Mouse (Mus musculus) lung, postnatal 0 days (tissue): ENCODE measurements around the gene Fam122c. TPM values are rescaled to one million over a fixed set of nuclear protein-coding genes. Genes with fewer than 3 reads are reported as not detected.

ENCODE experiments used
- ATAC-seq: fragments of 200-750 bp; cut with Nextera tagmentation; 2 replicates; pipeline ENCODE4 v1.8.0; 2017; ENCODE audit warnings: moderate library complexity
- DNase-seq: peaks from one replicate; pipeline ENCODE4 v3.0.0-alpha.2; 2016; ENCODE audit warnings: low spot score
- H3K27ac ChIP-seq: fragments of 300-500 bp; sonication (generic); 2 replicates; pipeline ENCODE4 v1.5.1; 2014; ENCODE audit warnings: antibody characterized with exemption, mild to moderate bottlenecking, low read length, mixed read lengths
- H3K27me3 ChIP-seq: fragments of 300-500 bp; sonication (generic); replicated peaks from 2 replicates; pipeline ENCODE4 v1.6.1; 2014; ENCODE audit warnings: low read length, mixed read lengths; ENCODE audit not compliant: insufficient read depth
- H3K36me3 ChIP-seq: fragments of 300-500 bp; sonication (generic); 2 replicates; pipeline ENCODE4 v1.6.1; 2014; ENCODE audit warnings: low read length, mixed read lengths; ENCODE audit not compliant: insufficient read depth
- H3K4me1 ChIP-seq: fragments of 300-500 bp; sonication (generic); 2 replicates; pipeline ENCODE4 v1.6.1; 2014; ENCODE audit warnings: antibody characterized with exemption, low read depth, low read length, mixed read lengths; ENCODE audit not compliant: insufficient read depth
- H3K4me2 ChIP-seq: fragments of 300-500 bp; sonication (generic); replicated peaks from 2 replicates; pipeline ENCODE4 v1.6.1; 2014; ENCODE audit warnings: low read depth, mild to moderate bottlenecking, low read length, moderate library complexity, mixed read lengths
- H3K4me3 ChIP-seq: fragments of 300-500 bp; sonication (generic); 2 replicates; pipeline ENCODE4 v1.5.1; 2014; ENCODE audit warnings: low read depth, low read length
- H3K9ac ChIP-seq: fragments of 300-500 bp; sonication (generic); replicated peaks from 2 replicates; pipeline ENCODE4 v1.6.1; 2014; ENCODE audit warnings: low read depth, mild to moderate bottlenecking
- H3K9me3 ChIP-seq: fragments of 300-500 bp; sonication (generic); 2 replicates; pipeline ENCODE4 v1.6.1; 2016; ENCODE audit warnings: low read length, mixed read lengths
- CTCF ChIP-seq: IDR thresholded peaks from 2 replicates; pipeline ENCODE4 v1.5.1; 2016; ENCODE audit warnings: antibody characterized with exemption, mild to moderate bottlenecking
- EP300 ChIP-seq: IDR thresholded peaks from 2 replicates; pipeline ENCODE4 v1.6.1; 2016; ENCODE audit warnings: antibody characterized with exemption, mild to moderate bottlenecking, control low read depth
- WGBS: fragments of 180-500 bp; shearing (Covaris S2); extraction: QIAGEN DNeasy Blood & Tissue Kit; methylation state at CpG from one replicate; pipeline ENCODE4 v1.1.7; 2014; 5-methylcytosine and 5-hydroxymethylcytosine counted together
- polyA plus RNA-seq: library from polyadenylated mRNA; unstranded; fragments of >200 nt; fragmentation: Nextera tagmentation; extraction: Ambion mirVana; gene quantifications from 2 replicates; pipeline ENCODE4 v1.2.1, GENCODE M21; 2015

Gene Fam122c
- polyA plus RNA-seq, 1 experiment from 2014 or later = not detected

DNA sequence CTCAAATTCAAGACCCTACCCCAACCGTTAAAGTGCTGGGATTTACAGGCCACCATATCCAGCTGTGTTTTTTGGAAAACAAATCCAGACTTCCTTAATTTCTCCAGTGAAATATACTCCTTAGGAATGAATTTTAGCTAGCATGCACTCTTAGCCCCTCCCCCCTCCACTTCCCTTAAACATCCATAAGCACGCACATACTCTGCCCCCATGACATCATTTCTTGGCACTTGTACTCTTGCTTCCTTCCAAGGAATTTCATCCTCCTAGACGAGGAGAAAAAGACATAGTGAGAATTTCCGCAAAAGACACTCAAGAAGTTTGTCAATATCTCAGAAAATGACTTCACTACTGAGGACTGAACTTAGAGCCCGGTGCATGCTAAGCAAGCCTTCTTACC, 14.7 kb downstream of the Fam122c start:
- H3K9ac ChIP-seq = no peak overlapping the region
- DNase-seq (peak; percentile 47), ATAC-seq (0 out of 2 replicates have a peak, but pooled peaks have one; percentile 30)
- H3K4me3 ChIP-seq = no peak overlapping the region
- no peaks in the 10 kb centered on the region for H3K36me3 ChIP-seq
- no peak overlapping the region for H3K4me2 ChIP-seq
- no peak overlapping the region for H3K27ac ChIP-seq
- TF ChIP-seq EP300 = no peak
- TF ChIP-seq CTCF = no peak
- no peaks in the 10 kb centered on the region for H3K4me1 ChIP-seq
- H3K9me3 ChIP-seq = no peaks in the 10 kb centered on the region
- no peaks in the 10 kb centered on the region for H3K27me3 ChIP-seq
- 41% methylated on average over 5 of the region's 5 CpGs for WGBS

DNA sequence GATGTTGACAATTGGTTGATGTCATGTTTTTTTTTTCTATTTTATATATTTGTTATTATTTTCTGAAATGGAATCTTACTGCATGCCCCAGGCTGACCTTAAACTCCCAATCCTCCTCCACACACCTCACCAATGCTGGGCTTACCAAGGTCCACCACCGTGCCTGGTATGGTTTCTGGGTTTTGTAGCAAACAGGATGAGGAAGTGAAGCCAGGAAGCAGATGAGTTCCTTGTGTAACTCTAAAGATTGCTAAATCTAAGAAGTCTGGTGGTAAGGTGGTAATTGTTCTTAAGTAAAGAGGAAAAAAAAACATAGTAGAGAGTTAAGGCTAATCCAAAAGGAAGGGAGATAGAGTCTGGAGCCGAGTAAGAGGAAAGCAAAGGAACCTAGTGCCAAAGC, 47.3 kb downstream of the Fam122c start:
- ATAC-seq = no peak
- WGBS = 45% methylated on average over 2 of the region's 2 CpGs

GRCm38 (mm10) chrX:53321111-53321510, 47.9 kb downstream of the Fam122c start:
- Histone ChIP-seq H3K4me2 (no peak overlapping the region), H3K4me3 (no peak overlapping the region), H3K27ac (no peak overlapping the region), H3K4me1 (no peaks in the 10 kb centered on the region), H3K36me3 (no peaks in the 10 kb centered on the region), H3K9ac (no peak overlapping the region), H3K27me3 (no peaks in the 10 kb centered on the region), H3K9me3 (no peaks in the 10 kb centered on the region)
- TF ChIP-seq CTCF = no peak
- no peak for TF ChIP-seq EP300
- 57% methylated on average over 4 of the region's 4 CpGs for WGBS
- DNase-seq (no peak), ATAC-seq (no peak)

More for the DNA sequence above, 47.3 kb downstream of the Fam122c start:
- Histone ChIP-seq H3K9me3 (no peaks in the 10 kb centered on the region), H3K27me3 (no peaks in the 10 kb centered on the region), H3K4me1 (no peaks in the 10 kb centered on the region), H3K4me3 (no peak overlapping the region), H3K27ac (no peak overlapping the region), H3K36me3 (no peaks in the 10 kb centered on the region), H3K9ac (no peak overlapping the region), H3K4me2 (no peak overlapping the region)
- DNase-seq = peak; percentile 16
- no peak for TF ChIP-seq CTCF
- TF ChIP-seq EP300 = no peak

DNA sequence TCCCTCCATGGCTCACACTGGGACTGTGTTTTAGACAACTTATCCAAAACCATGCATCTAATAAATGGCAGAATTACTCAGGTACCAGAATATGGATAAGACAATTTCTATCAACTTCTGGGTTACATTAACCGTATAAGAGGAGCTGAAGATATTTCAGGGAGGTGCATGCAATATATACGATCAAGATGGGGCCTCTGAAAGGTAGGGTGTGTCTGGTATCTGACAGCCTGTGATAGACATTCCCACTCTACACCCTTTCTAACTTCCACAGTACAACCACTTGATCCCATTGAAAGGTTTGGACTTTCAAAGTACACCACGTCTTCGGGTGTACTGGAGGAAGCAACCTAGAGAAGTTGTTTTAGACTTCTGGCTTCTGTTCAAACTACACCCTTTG, 57.2 kb downstream of the Fam122c start:
- DNase-seq (no peak), ATAC-seq (no peak)
- TF ChIP-seq EP300 (no peak), CTCF (no peak)
- Histone ChIP-seq H3K27me3 (no peaks in the 10 kb centered on the region), H3K9me3 (no peaks in the 10 kb centered on the region), H3K4me2 (no peak overlapping the region), H3K36me3 (no peaks in the 10 kb centered on the region), H3K9ac (no peak overlapping the region), H3K27ac (no peak overlapping the region), H3K4me3 (no peak overlapping the region), H3K4me1 (no peaks in the 10 kb centered on the region)
- 79% methylated on average over 4 of the region's 4 CpGs for WGBS

- no peak overlapping the region for H3K9ac ChIP-seq
- H3K36me3 ChIP-seq = no peaks in the 10 kb centered on the region
- H3K27me3 ChIP-seq = no peaks in the 10 kb centered on the region
- no peak overlapping the region for H3K4me2 ChIP-seq
- no peak overlapping the region for H3K27ac ChIP-seq
- TF ChIP-seq EP300 (no peak), CTCF (peak; percentile 61)
- ATAC-seq (no peak), DNase-seq (no peak)
- H3K4me1 ChIP-seq = no peaks in the 10 kb centered on the region
- no peaks in the 10 kb centered on the region for H3K9me3 ChIP-seq
- no peak overlapping the region for H3K4me3 ChIP-seq
Measured at GRCm38 (mm10) chrX:53337355-53337754, 64.1 kb downstream of the Fam122c start.

DNA sequence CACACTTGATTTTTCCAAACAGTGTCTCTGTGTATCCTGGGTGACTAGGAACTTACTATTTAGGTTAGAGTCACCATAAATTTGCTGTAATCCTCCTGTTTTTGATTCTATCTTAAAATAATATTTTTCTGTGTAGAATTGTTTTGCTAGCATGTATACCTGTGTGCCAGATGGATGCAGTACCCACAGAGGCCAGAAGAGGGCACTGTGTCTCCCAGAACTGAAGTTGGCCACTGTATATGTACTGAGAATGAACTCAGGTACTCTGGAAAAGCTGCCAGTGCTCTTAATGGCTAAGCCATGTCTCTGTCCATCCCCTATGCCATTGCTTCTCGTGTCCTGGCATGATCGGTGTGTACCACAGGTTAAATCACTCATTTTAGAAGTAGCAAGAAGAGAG, 68.3 kb downstream of the Fam122c start:
- Histone ChIP-seq H3K36me3 (no peaks in the 10 kb centered on the region), H3K9me3 (no peaks in the 10 kb centered on the region), H3K4me1 (no peaks in the 10 kb centered on the region), H3K9ac (no peak overlapping the region), H3K27ac (no peak overlapping the region), H3K4me2 (no peak overlapping the region), H3K27me3 (no peaks in the 10 kb centered on the region), H3K4me3 (no peak overlapping the region)
- ATAC-seq (no peak), DNase-seq (peak; percentile 30)
- WGBS = 73% methylated on average over 2 of the region's 2 CpGs
- TF ChIP-seq EP300 (no peak), CTCF (peak; percentile 78)

DNA sequence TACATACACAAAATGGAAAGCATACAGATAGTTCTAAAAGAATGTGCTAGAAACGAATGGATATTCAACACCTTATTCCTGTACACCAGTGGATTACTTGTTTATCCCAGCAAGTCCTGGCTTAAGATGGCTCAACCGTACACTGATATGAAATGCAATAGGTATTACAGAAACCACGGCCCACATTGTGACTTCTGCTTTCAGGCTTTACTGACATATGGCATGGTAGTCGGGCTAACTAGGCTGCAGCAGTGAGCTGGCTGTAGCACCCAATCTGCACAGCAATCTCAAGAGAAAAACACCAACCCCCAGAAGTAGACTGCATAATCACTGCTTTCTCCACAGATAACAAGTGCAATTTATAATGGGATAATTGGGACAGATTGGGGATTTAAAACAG, 75.2 kb downstream of the Fam122c start:
- no peak for DNase-seq
- TF ChIP-seq EP300 = no peak
- no peak for TF ChIP-seq CTCF
- Histone ChIP-seq H3K4me1 (no peaks in the 10 kb centered on the region), H3K4me3 (no peak overlapping the region), H3K9me3 (no peaks in the 10 kb centered on the region), H3K27me3 (no peaks in the 10 kb centered on the region), H3K27ac (no peak overlapping the region), H3K9ac (no peak overlapping the region), H3K36me3 (peaks cover 10% of the 10 kb centered on the region; the same call in 1 of the 2 replicates), H3K4me2 (no peak overlapping the region)
- 94% methylated on average over 4 of the region's 4 CpGs for WGBS
- ATAC-seq = no peak
